Mouse (Mus musculus): ENCODE results near the gene AI854703.

DNA sequence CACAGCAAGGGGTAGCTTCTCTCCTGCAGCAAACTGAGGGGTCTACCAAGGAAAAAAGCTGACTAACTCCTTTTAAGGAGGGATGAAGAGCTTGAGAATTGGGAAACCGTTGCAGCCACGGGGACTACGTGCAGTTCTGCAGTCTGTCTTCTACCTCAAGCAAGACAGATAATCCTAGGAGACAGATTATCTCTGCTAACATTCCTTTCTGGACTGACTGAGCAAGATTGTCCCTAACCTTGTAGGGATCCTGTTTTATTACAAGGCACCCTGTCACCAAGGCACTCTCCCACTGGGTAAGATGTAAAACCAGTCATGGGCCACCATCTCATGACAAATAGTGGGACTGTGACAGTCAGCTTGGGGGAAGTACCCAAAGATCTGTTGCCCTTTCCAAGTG, 45.3 kb upstream of the AI854703 start:
- TF ChIP-seq CHD2 (IDR thresholded peaks at IDR 0.05; ENCODE audit: low read depth, low read length) (no peak), ZC3H11A (IDR thresholded peaks at IDR 0.05; ENCODE audit: borderline replicate concordance, low read depth, low read length) (no peak), ZNF384 (IDR thresholded peaks at IDR 0.05; ENCODE audit: low read depth, low read length) (no peak), MAFK (IDR thresholded peaks at IDR 0.05; ENCODE audit: insufficient read depth, low read depth, low read length) (no peak)
